22 mouse cellular contexts compared by ENCODE assay signal in the genomic region with DNA sequence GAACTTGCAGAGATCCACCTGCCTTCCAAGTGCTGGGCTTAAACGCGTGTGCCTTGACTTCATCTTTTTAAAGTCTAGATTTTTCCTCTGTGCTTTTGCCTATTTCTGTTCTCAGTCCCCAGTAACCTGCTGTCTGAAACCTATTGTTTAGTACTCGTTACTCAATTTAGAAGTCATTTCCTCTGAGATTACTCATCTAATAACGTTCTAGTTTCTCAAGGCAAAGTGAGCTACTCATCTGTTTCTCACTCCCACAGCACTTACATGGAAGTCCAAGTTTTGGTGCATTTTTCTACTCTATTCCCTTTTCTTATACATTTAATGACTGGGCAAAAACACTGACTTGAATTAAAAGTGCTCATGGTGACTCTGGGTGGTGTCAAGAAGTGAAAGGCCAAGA. TPM values are rescaled to one million over a fixed set of nuclear protein-coding genes. Genes with fewer than 3 reads are reported as not detected.
"Had no signal": no experiment of that assay in that cellular context is flagged by ENCODE, and none has a peak within 500 bp of the region (broad histone marks: within the 10 kb centered on the region; RNA-seq: fewer than 3 reads in every experiment).

No protein-coding gene starts in this region.

- DNase-seq: kidney, adult 9 months; kidney, postnatal 36 days; lung, adult 18-20 months; right cerebral cortex, postnatal 14 days; thymus, adult 2 months; thymus, postnatal 25 days had no signal

- H3K27me3 ChIP-seq: limb, embryonic 15.5 days; midbrain, embryonic 12.5 days; neural tube, embryonic 13.5 days had no signal

- H3K9ac ChIP-seq: limb, embryonic 15.5 days; liver, embryonic 14.5 days; midbrain, embryonic 12.5 days; neural tube, embryonic 13.5 days had no signal

- ATAC-seq: midbrain, embryonic 16.5 days had no signal

- H3K9me3 ChIP-seq: limb, embryonic 15.5 days; midbrain, embryonic 12.5 days; neural tube, embryonic 13.5 days had no signal

- H3K4me3 ChIP-seq: limb, embryonic 15.5 days; midbrain, embryonic 12.5 days; neural tube, embryonic 13.5 days had no signal

- H3K36me3 ChIP-seq: limb, embryonic 15.5 days; midbrain, embryonic 12.5 days; neural tube, embryonic 13.5 days had no signal

- H3K4me2 ChIP-seq: limb, embryonic 15.5 days; midbrain, embryonic 12.5 days; neural tube, embryonic 13.5 days had no signal

- H3K27ac ChIP-seq: kidney, postnatal 0 days; limb, embryonic 15.5 days; liver, embryonic 14.5 days; midbrain, embryonic 12.5 days; neural tube, embryonic 13.5 days had no signal

- H3K4me1 ChIP-seq: limb, embryonic 15.5 days; midbrain, embryonic 12.5 days; neural tube, embryonic 13.5 days had no signal

RNA-seq across cellular contexts. Expression of gene Gm3625, which starts 7.0 kb away (rescaled TPM):
- total RNA-seq: layer of hippocampus, adult 18-20 months; layer of hippocampus, postnatal 14 days; left cerebral cortex, adult 18-20 months; left cerebral cortex, postnatal 25 days; megakaryocyte-erythroid progenitor cell, adult 5-6 weeks had no signal
- polyA plus RNA-seq: kidney, postnatal 0 days; limb, embryonic 11.5 days; limb, embryonic 15.5 days; liver, embryonic 14.5 days; lung, embryonic 16.5 days; midbrain, embryonic 12.5 days; midbrain, embryonic 16.5 days; neural tube, embryonic 13.5 days; stomach, embryonic 14.5 days; testis, adult 2 months; thymus, adult 2 months; urinary bladder, adult 2 months had no signal
